Mouse (Mus musculus) left cerebral cortex, postnatal 4 days (tissue): ENCODE data around the gene Cul7. TPM values are rescaled to one million over a fixed set of nuclear protein-coding genes. Genes with fewer than 3 reads are reported as not detected.
A peak's percentile ranks its signal among the peaks of the same experiment; 100 is the strongest.

Experiments
- DNase-seq: peaks from one replicate; pipeline ENCODE4 v3.0.0-alpha.2; 2022
- intact Hi-C: fragments of 180-260 bp; cut with DNase I; formaldehyde crosslinking; loops from one replicate; pipeline ENCODE4 v1.15.1; 2025
- total RNA-seq, 2 experiments: library from RNA; stranded (reverse); gene quantifications; 2 replicates each; pipeline ENCODE4 v1.2.3; 2021

Cul7 gene
- total RNA-seq, 2 experiments from 2014 or later, result 64.7 to 71.0 TPM

GRCm38 (mm10) chr17:46702100-46702499 is 52.0 kb downstream of the Cul7 start:
- intact Hi-C loops, result no loop called here
- no peak for DNase-seq

GRCm38 (mm10) chr17:46702506-46702905 is 52.4 kb downstream of the Cul7 start:
- DNase-seq, result no peak
- intact Hi-C loops, result no loop called here

GRCm38 (mm10) chr17:46703971-46704886 is 54.1 kb downstream of the Cul7 start:
- intact Hi-C loops, result no loop called here
- DNase-seq, result no peak

GRCm38 (mm10) chr17:46704887-46705835 is 55.0 kb downstream of the Cul7 start, which contains the start of gene Ppp2r5d:
Gene Ppp2r5d, minus strand, starts transcription at chr17:46705111.
- intact Hi-C loops, result no loop called here
- DNase-seq, result peak; percentile 96

- DNase-seq, result no peak
- intact Hi-C loops, result no loop called here
Observed at GRCm38 (mm10) chr17:46706375-46707089, 56.4 kb downstream of the Cul7 start.

- DNase-seq, result peak; percentile 96
- intact Hi-C loops, result no loop called here
Observed at GRCm38 (mm10) chr17:46710959-46711597, 60.9 kb downstream of the Cul7 start, which contains the start of gene Pex6. Gene Pex6, plus strand, starts transcription at chr17:46711463.

GRCm38 (mm10) chr17:46711612-46712271 is 61.6 kb downstream of the Cul7 start:
- peak; percentile 50 for DNase-seq

GRCm38 (mm10) chr17:46712442-46712841 is 62.3 kb downstream of the Cul7 start:
- DNase-seq, result no peak
- intact Hi-C loops, result no loop called here

More at GRCm38 (mm10) chr17:46711612-46712271, 61.6 kb downstream of the Cul7 start:
- intact Hi-C loops, result no loop called here

GRCm38 (mm10) chr17:46713849-46714248 is 63.7 kb downstream of the Cul7 start:
- no peak for DNase-seq
- intact Hi-C loops, result no loop called here

Other genes starting within 250 kb of the Cul7 start
- gene Crip3, start 221.4 kb upstream of the Cul7 start, total RNA-seq, result 1 to 10 TPM; 2.6 to 4.7 TPM
- gene Slc22a7, start 211.9 kb upstream of the Cul7 start, total RNA-seq, result under 1 TPM; 0.28 to 0.62 TPM
- gene Ttbk1, start 162.7 kb upstream of the Cul7 start, total RNA-seq, result 10 to 100 TPM; 86.7 to 88.6 TPM
- 1 to 10 TPM; 6.0 to 7.1 TPM for gene Dnph1, start 153.6 kb upstream of the Cul7 start, total RNA-seq
- gene Cul9, start 103.9 kb upstream of the Cul7 start, total RNA-seq, result 10 to 100 TPM; 48.0 to 49.9 TPM
- gene Srf, start 94.2 kb upstream of the Cul7 start, total RNA-seq, result 10 to 100 TPM; 55.2 to 58.1 TPM
- 10 to 100 TPM; 29.8 to 30.6 TPM for gene Ptk7, start 20.8 kb upstream of the Cul7 start, total RNA-seq
- 10 to 100 TPM; 18.9 to 20.4 TPM for gene Klc4, start 4.3 kb upstream of the Cul7 start, total RNA-seq
- gene Mrpl2, start 4.1 kb upstream of the Cul7 start, total RNA-seq, result 10 to 100 TPM; 34.3 to 43.6 TPM
- 10 to 100 TPM; 19.0 to 22.7 TPM for gene Rrp36, start 24.0 kb downstream of the Cul7 start, total RNA-seq
- gene Mea1, start 28.5 kb downstream of the Cul7 start, total RNA-seq, result 100 to 1,000 TPM; 135 to 147 TPM
- gene Klhdc3, start 30.6 kb downstream of the Cul7 start, total RNA-seq, result 100 to 1,000 TPM; 151 to 155 TPM
- gene Ppp2r5d, start 54.8 kb downstream of the Cul7 start, total RNA-seq, result 100 to 1,000 TPM in 1 of 2 experiments, 10 to 100 TPM in 1; 99.6 to 100 TPM
- 10 to 100 TPM; 30.9 to 32.0 TPM for gene Pex6, start 61.1 kb downstream of the Cul7 start, total RNA-seq
- under 1 TPM; 0.88 to 0.89 TPM for gene Gnmt, start 78.8 kb downstream of the Cul7 start, total RNA-seq
- gene Cnpy3, start 101.9 kb downstream of the Cul7 start, total RNA-seq, result 10 to 100 TPM; 50.8 to 53.2 TPM
- gene Ptcra, start 113.4 kb downstream of the Cul7 start, total RNA-seq, result not detected
- gene 2310039H08Rik, start 122.3 kb downstream of the Cul7 start, total RNA-seq, result 10 to 100 TPM; 18.7 to 21.1 TPM
- gene Rpl7l1, start 132.3 kb downstream of the Cul7 start, total RNA-seq, result 10 to 100 TPM; 47.3 to 58.3 TPM
- gene Bicral, start 208.1 kb downstream of the Cul7 start, total RNA-seq, result 10 to 100 TPM; 42.2 to 45.3 TPM
- gene Tbcc, start 240.3 kb downstream of the Cul7 start, total RNA-seq, result 10 to 100 TPM; 23.4 to 28.5 TPM